ENCODE assay signal across 10 mouse cellular contexts in the genomic region with DNA sequence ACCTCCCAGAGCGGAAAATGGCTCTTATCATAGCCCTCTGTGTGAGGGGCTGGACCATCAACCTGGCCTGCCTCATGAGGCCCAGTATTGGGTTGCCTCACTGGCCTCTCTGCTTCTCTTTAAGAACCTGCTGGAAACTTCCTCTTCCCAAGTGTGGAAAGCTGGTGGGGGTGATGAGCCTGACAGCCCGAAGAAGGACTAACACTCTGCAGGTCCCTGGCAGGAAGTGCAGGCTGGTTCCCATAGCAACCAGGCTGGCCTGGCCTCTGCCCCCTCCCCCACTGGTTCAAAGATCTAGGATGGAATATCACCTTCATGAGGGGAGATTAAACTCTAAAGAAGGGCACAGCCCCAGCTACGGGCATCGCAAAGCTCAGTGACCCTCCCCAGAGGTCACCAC. TPM values are rescaled to one million over a fixed set of nuclear protein-coding genes. Genes with fewer than 3 reads are reported as not detected.
DNase-seq lines count a peak whose midpoint lies in the region; ATAC-seq lines count a peak whose summit lies in the region.
"Had no signal": no experiment of that assay in that cellular context is flagged by ENCODE, and none has a peak within 500 bp of the region (broad histone marks: within the 10 kb centered on the region; RNA-seq: fewer than 3 reads in every experiment).

No protein-coding gene starts in this region.

- ATAC-seq in heart, embryonic 12.5 days (ENCODE audit: insufficient number of reproducible peaks, low FRiP score): peak; percentile 71
- ATAC-seq in neural tube, embryonic 15.5 days (ENCODE audit: low FRiP score): no peak
- no peak for ATAC-seq in hindbrain, embryonic 14.5 days (ENCODE audit: low FRiP score)

- no peaks in the 10 kb centered on the region for H3K27me3 ChIP-seq in heart, embryonic 12.5 days (replicated peaks)
- H3K27me3 ChIP-seq in neural tube, embryonic 15.5 days (replicated peaks): no peaks in the 10 kb centered on the region
- H3K27me3 ChIP-seq in hindbrain, embryonic 14.5 days (ENCODE audit: control insufficient read depth, insufficient read depth, low read length): no peaks in the 10 kb centered on the region

- 5% methylated on average over 4 of the region's 4 CpGs for WGBS in heart, embryonic 12.5 days
- WGBS in neural tube, embryonic 15.5 days: 25% methylated on average over 4 of the region's 4 CpGs
- 26% methylated on average over 4 of the region's 4 CpGs for WGBS in hindbrain, embryonic 14.5 days

- peak overlapping the region; percentile 87 for H3K27ac ChIP-seq in heart, embryonic 12.5 days (ENCODE audit: poor library complexity, severe bottlenecking)
- H3K27ac ChIP-seq in neural tube, embryonic 15.5 days (replicated peaks): no peak overlapping the region
- H3K27ac ChIP-seq in hindbrain, embryonic 14.5 days: no peak overlapping the region
- H3K27ac ChIP-seq: left cerebral cortex, adult 2 months had no signal

- no peaks in the 10 kb centered on the region for H3K9me3 ChIP-seq in heart, embryonic 12.5 days (replicated peaks)
- no peaks in the 10 kb centered on the region for H3K9me3 ChIP-seq in neural tube, embryonic 15.5 days (replicated peaks)
- no peaks in the 10 kb centered on the region for H3K9me3 ChIP-seq in hindbrain, embryonic 14.5 days (ENCODE audit: control insufficient read depth, low read length)
- H3K9me3 ChIP-seq: megakaryocyte, embryonic 14.5 days had no signal

- peaks cover 59% of the 10 kb centered on the region for H3K36me3 ChIP-seq in heart, embryonic 12.5 days
- H3K36me3 ChIP-seq in neural tube, embryonic 15.5 days: peaks cover 48% of the 10 kb centered on the region
- H3K36me3 ChIP-seq in hindbrain, embryonic 14.5 days (replicated peaks; ENCODE audit: control insufficient read depth, insufficient read depth): peaks cover 48% of the 10 kb centered on the region

- DNase-seq in heart, adult 9 months (ENCODE audit: low spot score in 2 of 2): no peak
- DNase-seq in neural tube, embryonic 10.5 days (ENCODE audit: extremely low spot score, low spot score): peak; percentile 58
- DNase-seq in hindbrain, embryonic 14.5 days (ENCODE audit: low spot score): peak; percentile 36
- peak; percentile 55 for DNase-seq in retina, embryonic 14.5 days (ENCODE audit: low spot score)
- DNase-seq in thymus, postnatal 0 days (ENCODE audit: low spot score): no peak
- no peak for DNase-seq in gastrocnemius, postnatal 25 days

- H3K4me2 ChIP-seq in heart, embryonic 12.5 days: peak overlapping the region; percentile 47
- no peak overlapping the region for H3K4me2 ChIP-seq in neural tube, embryonic 15.5 days
- no peak overlapping the region for H3K4me2 ChIP-seq in hindbrain, embryonic 14.5 days (replicated peaks)

- peaks cover 73% of the 10 kb centered on the region for H3K4me1 ChIP-seq in heart, embryonic 12.5 days (replicated peaks)
- H3K4me1 ChIP-seq in neural tube, embryonic 15.5 days: peaks cover 38% of the 10 kb centered on the region
- peaks cover 32% of the 10 kb centered on the region for H3K4me1 ChIP-seq in hindbrain, embryonic 14.5 days (replicated peaks; ENCODE audit: control insufficient read depth, insufficient read depth, low read length)

- H3K4me3 ChIP-seq in heart, embryonic 12.5 days: no peak overlapping the region
- no peak overlapping the region for H3K4me3 ChIP-seq in neural tube, embryonic 15.5 days (replicated peaks)
- H3K4me3 ChIP-seq in hindbrain, embryonic 14.5 days (replicated peaks; ENCODE audit: low read length): no peak overlapping the region
- H3K4me3 ChIP-seq: left cerebral cortex, adult 2 months; megakaryocyte, embryonic 14.5 days had no signal

- no peak overlapping the region for H3K9ac ChIP-seq in heart, embryonic 12.5 days
- no peak overlapping the region for H3K9ac ChIP-seq in neural tube, embryonic 15.5 days (replicated peaks)
- no peak overlapping the region for H3K9ac ChIP-seq in hindbrain, embryonic 14.5 days

RNA-seq across cellular contexts. Expression of gene Ephb3, which starts 11.5 kb away (rescaled TPM):
- polyA plus RNA-seq in heart, embryonic 12.5 days (2016; fragmentation: Nextera tagmentation; extraction: Ambion mirVana): 24.0 and 25.4 TPM in 2 replicates
- 12.0 and 14.4 TPM in 2 replicates for polyA plus RNA-seq in neural tube, embryonic 15.5 days (2015; fragmentation: Nextera tagmentation; extraction: Ambion mirVana)
- 11.8 and 11.9 TPM in 2 replicates for polyA plus RNA-seq in hindbrain, embryonic 14.5 days (2014; fragmentation: Nextera tagmentation; extraction: Ambion mirVana)
- 0.83 and 0.90 TPM in 2 replicates for polyA plus RNA-seq in thymus, postnatal 0 days (2015; fragmentation: Nextera tagmentation; extraction: Ambion mirVana)
- total RNA-seq in gastrocnemius, postnatal 25 days (2021): 1 to 10 TPM; 1.4 to 1.7 TPM

Comparison
In these comparisons a context has a peak if more than half of its experiments do, and no peak if none do; other contexts are left out.
1. DNase-seq: peak in neural tube, embryonic 10.5 days (single experiment), hindbrain, embryonic 14.5 days (single experiment) and retina, embryonic 14.5 days (single experiment); none in heart, adult 9 months (0 of 2), thymus, postnatal 0 days (single experiment) and gastrocnemius, postnatal 25 days (single experiment).